In the genomic region with DNA sequence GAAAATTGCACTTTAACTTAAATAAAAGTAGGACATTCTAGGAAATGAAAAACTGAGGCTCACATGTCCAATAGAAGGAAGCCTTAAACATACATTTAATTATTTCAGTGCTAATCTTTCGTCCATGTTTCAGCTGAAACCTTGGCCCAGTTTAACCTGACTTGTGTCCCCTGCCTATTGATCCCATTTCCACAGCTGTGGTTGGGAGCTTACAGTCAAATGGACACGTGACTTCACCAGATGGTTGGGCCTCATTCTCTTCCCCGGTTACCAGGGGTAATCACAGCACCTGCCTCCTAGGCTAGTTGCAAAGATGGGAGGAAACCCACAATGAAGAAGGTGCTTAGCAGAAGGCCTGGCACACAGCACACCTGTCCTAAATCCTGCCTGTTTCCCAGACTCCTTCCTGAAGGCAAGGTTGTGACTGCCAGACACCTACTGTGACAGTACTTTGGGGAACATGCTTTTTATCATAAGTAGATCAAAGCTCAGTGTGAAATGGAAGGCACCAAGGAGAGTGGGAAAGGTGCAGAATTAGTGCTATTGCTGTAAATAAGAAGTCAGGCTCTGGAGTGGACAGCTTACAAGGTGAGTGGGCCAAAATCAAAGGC, we compare ENCODE assay signal across 24 mouse cellular contexts. TPM values are rescaled to one million over a fixed set of nuclear protein-coding genes. Genes with fewer than 3 reads are reported as not detected.
DNase-seq lines count a peak whose midpoint lies in the region; ATAC-seq and TF ChIP-seq lines count a peak whose summit lies in the region.
"Had no signal": no experiment of that assay in that cellular context is flagged by ENCODE, and none has a peak within 500 bp of the region (broad histone marks: within the 10 kb centered on the region; RNA-seq: fewer than 3 reads in every experiment).

No protein-coding gene starts in this region.

- H3K36me3 ChIP-seq in intestine, embryonic 15.5 days: no peaks in the 10 kb centered on the region
- no peaks in the 10 kb centered on the region for H3K36me3 ChIP-seq in intestine, embryonic 16.5 days (ENCODE audit: control insufficient read depth, insufficient read depth, low read length)
- no peaks in the 10 kb centered on the region for H3K36me3 ChIP-seq in intestine, postnatal 0 days (ENCODE audit: control insufficient read depth, insufficient read depth)
- H3K36me3 ChIP-seq: embryonic facial prominence, embryonic 13.5 days; G1E; hindbrain, embryonic 15.5 days; limb, embryonic 15.5 days; midbrain, embryonic 13.5 days had no signal

- no peak overlapping the region for H3K9ac ChIP-seq in intestine, embryonic 15.5 days
- no peak overlapping the region for H3K9ac ChIP-seq in intestine, embryonic 16.5 days (ENCODE audit: low read depth, low read length)
- H3K9ac ChIP-seq in intestine, postnatal 0 days (ENCODE audit: low read depth, low read length): no peak overlapping the region
- H3K9ac ChIP-seq: embryonic facial prominence, embryonic 13.5 days; forebrain, embryonic 13.5 days; hindbrain, embryonic 15.5 days; limb, embryonic 15.5 days; lung, embryonic 14.5 days; midbrain, embryonic 13.5 days had no signal

- WGBS in intestine, embryonic 15.5 days: 66% methylated on average over 3 of the region's 3 CpGs
- 70% methylated on average over 3 of the region's 3 CpGs for WGBS in intestine, embryonic 16.5 days
- WGBS in intestine, postnatal 0 days: 45% methylated on average over 3 of the region's 3 CpGs

- no peak overlapping the region for H3K27ac ChIP-seq in intestine, embryonic 15.5 days
- no peak overlapping the region for H3K27ac ChIP-seq in intestine, embryonic 16.5 days (ENCODE audit: low read length)
- no peak overlapping the region for H3K27ac ChIP-seq in intestine, postnatal 0 days (ENCODE audit: low read depth, low read length)
- H3K27ac ChIP-seq: embryonic facial prominence, embryonic 13.5 days; forebrain, embryonic 13.5 days; gastrocnemius, adult 2 months; hindbrain, embryonic 15.5 days; left cerebral cortex, adult 2 months; limb, embryonic 15.5 days; midbrain, embryonic 13.5 days had no signal

- H3K4me1 ChIP-seq in intestine, embryonic 15.5 days (replicated peaks): 0 out of 2 replicates have a peak, but pooled peaks cover 2% of the 10 kb centered on the region
- H3K4me1 ChIP-seq in intestine, embryonic 16.5 days (ENCODE audit: control insufficient read depth, insufficient read depth, low read length): peaks cover 7% of the 10 kb centered on the region
- H3K4me1 ChIP-seq in intestine, postnatal 0 days (replicated peaks; ENCODE audit: control insufficient read depth, insufficient read depth, low read length): no peaks in the 10 kb centered on the region
- H3K4me1 ChIP-seq: embryonic facial prominence, embryonic 13.5 days; forebrain, embryonic 13.5 days; hindbrain, embryonic 15.5 days; limb, embryonic 15.5 days; midbrain, embryonic 13.5 days had no signal

- ATAC-seq in intestine, embryonic 15.5 days: peak; percentile 20; the same call in 1 of the 2 replicates
- no peak for ATAC-seq in intestine, embryonic 16.5 days
- peak; percentile 45; the same call in 1 of the 2 replicates for ATAC-seq in intestine, postnatal 0 days
- ATAC-seq: forebrain, embryonic 13.5 days; midbrain, embryonic 13.5 days; Patski had no signal

- TF ChIP-seq CTCF in intestine, postnatal 0 days (IDR thresholded peaks at IDR 0.05; ENCODE audit: low read depth): no peak

- no peak overlapping the region for H3K4me2 ChIP-seq in intestine, embryonic 15.5 days (replicated peaks)
- H3K4me2 ChIP-seq in intestine, embryonic 16.5 days (ENCODE audit: low read depth, low read length): no peak overlapping the region
- no peak overlapping the region for H3K4me2 ChIP-seq in intestine, postnatal 0 days (replicated peaks; ENCODE audit: low read depth)
- H3K4me2 ChIP-seq: embryonic facial prominence, embryonic 13.5 days; forebrain, embryonic 13.5 days; heart, embryonic 11.5 days; hindbrain, embryonic 15.5 days; limb, embryonic 15.5 days; lung, embryonic 14.5 days; midbrain, embryonic 13.5 days had no signal

- no peak overlapping the region for H3K4me3 ChIP-seq in intestine, embryonic 15.5 days (replicated peaks)
- H3K4me3 ChIP-seq in intestine, embryonic 16.5 days (ENCODE audit: low read length): no peak overlapping the region
- H3K4me3 ChIP-seq in intestine, postnatal 0 days (ENCODE audit: low read depth, low read length): no peak overlapping the region
- H3K4me3 ChIP-seq: embryonic facial prominence, embryonic 13.5 days; forebrain, embryonic 13.5 days; gastrocnemius, adult 2 months; hindbrain, embryonic 15.5 days; left cerebral cortex, adult 2 months; limb, embryonic 15.5 days; midbrain, embryonic 13.5 days had no signal

- no peaks in the 10 kb centered on the region for H3K27me3 ChIP-seq in intestine, embryonic 15.5 days (replicated peaks)
- H3K27me3 ChIP-seq in intestine, embryonic 16.5 days (replicated peaks; ENCODE audit: control insufficient read depth, insufficient read depth, low read length): no peaks in the 10 kb centered on the region
- no peaks in the 10 kb centered on the region for H3K27me3 ChIP-seq in intestine, postnatal 0 days (replicated peaks; ENCODE audit: control insufficient read depth, insufficient read depth, low read length)
- H3K27me3 ChIP-seq: CH12.LX; embryonic facial prominence, embryonic 13.5 days; forebrain, embryonic 13.5 days; hindbrain, embryonic 15.5 days; limb, embryonic 15.5 days; midbrain, embryonic 13.5 days; Patski had no signal

- DNase-seq in cerebellum, adult 18-20 months: peak; percentile 24 to 37
- peak; percentile 55 for DNase-seq in cerebellum, adult 9-10 months
- no peak for DNase-seq in adrenal gland, adult 8-10 months
- no peak for DNase-seq in kidney, adult 9 months
- DNase-seq: B cell, adult 2 months; gastrocnemius, adult 2 months; kidney, postnatal 4 days; layer of hippocampus, adult 9-11 months; left cerebral cortex, postnatal 4 days; lung, embryonic 14.5 days; thymus, postnatal 25 days had no signal

- H3K9me3 ChIP-seq in intestine, embryonic 15.5 days: no peaks in the 10 kb centered on the region
- no peaks in the 10 kb centered on the region for H3K9me3 ChIP-seq in intestine, embryonic 16.5 days (ENCODE audit: control insufficient read depth, low read length)
- no peaks in the 10 kb centered on the region for H3K9me3 ChIP-seq in intestine, postnatal 0 days (ENCODE audit: control insufficient read depth)
- H3K9me3 ChIP-seq: embryonic facial prominence, embryonic 13.5 days; forebrain, embryonic 13.5 days; G1E; hindbrain, embryonic 15.5 days; limb, embryonic 15.5 days; midbrain, embryonic 13.5 days had no signal

RNA-seq across cellular contexts. Expression of a gene that starts 52.4 kb away (rescaled TPM):
- 29.6 and 37.5 TPM in 2 replicates for polyA plus RNA-seq in intestine, embryonic 15.5 days (2015; fragmentation: Nextera tagmentation; extraction: Ambion mirVana)
- polyA plus RNA-seq in intestine, embryonic 16.5 days (2015; fragmentation: Nextera tagmentation; extraction: Ambion mirVana): 27.4 and 30.2 TPM in 2 replicates
- 68.1 and 74.0 TPM in 2 replicates for polyA plus RNA-seq in intestine, postnatal 0 days (2015; fragmentation: Nextera tagmentation; extraction: Ambion mirVana)
- 10 to 100 TPM; 16.4 to 36.1 (median 22.2) TPM for total RNA-seq in adrenal gland, adult 8-10 months (2022)

Comparison
In these comparisons a context has a peak if more than half of its experiments do, and no peak if none do; other contexts are left out.
1. DNase-seq: peak in cerebellum, adult 18-20 months (2 of 2) and cerebellum, adult 9-10 months (single experiment); none in adrenal gland, adult 8-10 months (single experiment) and kidney, adult 9 months (single experiment).